Mouse (Mus musculus): ENCODE results near the gene Satb2.

GRCm38 (mm10) chr1:57018941-57019340 lies 40.5 kb upstream of the Satb2 start:
- TF ChIP-seq CTCF (IDR thresholded peaks at IDR 0.05; ENCODE audit: extremely low read depth, insufficient read depth, low read length): no peak
- no peak for TF ChIP-seq POLR2A (IDR thresholded peaks at IDR 0.05; ENCODE audit: extremely low read depth, insufficient read depth, low read length)
